ENCODE assay signal across 19 mouse cellular contexts in the genomic region with DNA sequence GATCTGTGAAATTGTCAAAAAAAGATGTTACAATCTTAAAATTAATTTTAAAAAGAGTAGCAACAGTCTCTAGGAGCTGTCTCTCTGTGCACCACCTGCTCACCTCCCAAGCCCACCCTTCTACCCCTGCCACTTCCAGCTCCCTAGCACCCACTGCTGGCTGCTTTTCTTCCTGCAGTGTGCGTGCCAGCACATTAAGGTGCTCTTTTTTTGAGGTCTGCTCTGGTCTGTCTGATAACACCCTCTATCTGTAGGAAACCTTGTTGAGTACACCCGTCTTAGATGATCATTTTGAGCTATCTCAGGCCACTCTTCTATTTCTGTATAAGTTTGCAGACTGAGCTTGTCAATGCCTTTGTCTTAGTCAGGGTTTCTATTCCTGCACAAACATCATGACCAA. TPM values are rescaled to one million over a fixed set of nuclear protein-coding genes. Genes with fewer than 3 reads are reported as not detected.
DNase-seq lines count a peak whose midpoint lies in the region; ATAC-seq and TF ChIP-seq lines count a peak whose summit lies in the region.
"Had no signal": no experiment of that assay in that cellular context is flagged by ENCODE, and none has a peak within 500 bp of the region (broad histone marks: within the 10 kb centered on the region; RNA-seq: fewer than 3 reads in every experiment).

No protein-coding gene starts in this region.

- peaks cover 11% of the 10 kb centered on the region for H3K36me3 ChIP-seq in stomach, postnatal 0 days (ENCODE audit: control insufficient read depth, insufficient read depth, low read length)

- 0 out of 2 replicates have a peak, but pooled peaks have one; percentile 25 for ATAC-seq in granulocyte monocyte progenitor cell, adult 5-6 weeks (replicated peaks; ENCODE audit: poor library complexity, severe bottlenecking)
- no peak for ATAC-seq in stomach, postnatal 0 days (ENCODE audit: low FRiP score, low TSS enrichment)
- ATAC-seq: Patski had no signal

- peak; percentile 38 for TF ChIP-seq CTCF in stomach, postnatal 0 days (IDR thresholded peaks at IDR 0.05; ENCODE audit: low read depth)

- no peak overlapping the region for H3K4me3 ChIP-seq in stomach, postnatal 0 days (ENCODE audit: low read depth, low read length)
- H3K4me3 ChIP-seq: erythroblast, embryonic 14.5 days; limb, embryonic 13.5 days; megakaryocyte, embryonic 14.5 days had no signal

- DNase-seq in embryo, embryonic 10.5 days (ENCODE audit: low spot score): peak; percentile 6
- no peak for DNase-seq in embryo, embryonic 10 days (ENCODE audit: low spot score)
- DNase-seq in retina, embryonic 14.5 days (ENCODE audit: low spot score): peak; percentile 12
- DNase-seq in retina, postnatal 1 day: no peak
- no peak for DNase-seq in stomach, postnatal 0 days (ENCODE audit: low spot score)
- no peak for DNase-seq in right cerebral cortex, postnatal 25 days
- DNase-seq in kidney, postnatal 14 days: no peak
- DNase-seq: cerebellum, postnatal 36 days; gastrocnemius, postnatal 10 days; layer of hippocampus, adult 9-11 months had no signal

- no peak overlapping the region for H3K9ac ChIP-seq in stomach, postnatal 0 days (ENCODE audit: low read length)
- H3K9ac ChIP-seq: limb, embryonic 13.5 days had no signal

- no peak overlapping the region for H3K27ac ChIP-seq in stomach, postnatal 0 days (replicated peaks)
- H3K27ac ChIP-seq: limb, embryonic 13.5 days had no signal

- WGBS in stomach, postnatal 0 days: 88% methylated on average over 2 of the region's 2 CpGs

- TF ChIP-seq EP300 in stomach, postnatal 0 days (optimal IDR thresholded peaks at IDR 0.05): no peak

- H3K4me2 ChIP-seq in stomach, postnatal 0 days (replicated peaks; ENCODE audit: low read depth): no peak overlapping the region
- H3K4me2 ChIP-seq: limb, embryonic 13.5 days had no signal

- H3K9me3 ChIP-seq in stomach, postnatal 0 days (ENCODE audit: control insufficient read depth, low read length): no peaks in the 10 kb centered on the region
- H3K9me3 ChIP-seq: limb, embryonic 13.5 days; megakaryocyte, embryonic 14.5 days had no signal

- no peaks in the 10 kb centered on the region for H3K27me3 ChIP-seq in stomach, postnatal 0 days (ENCODE audit: control insufficient read depth, insufficient read depth, low read length)
- H3K27me3 ChIP-seq: limb, embryonic 13.5 days; megakaryocyte, embryonic 14.5 days; Patski had no signal

- no peaks in the 10 kb centered on the region for H3K4me1 ChIP-seq in stomach, postnatal 0 days (replicated peaks; ENCODE audit: control insufficient read depth, insufficient read depth)
- H3K4me1 ChIP-seq: limb, embryonic 13.5 days had no signal

RNA-seq across cellular contexts. Expression of a gene that starts 9.2 kb away (rescaled TPM):
- total RNA-seq in granulocyte monocyte progenitor cell, adult 5-6 weeks (2014; fragmentation: Nextera tagmentation): 7.2 and 12.3 TPM in 2 replicates
- total RNA-seq in granulocyte monocyte progenitor cell, adult 5-6 weeks (2017): 17.3 and 20.3 TPM in 2 replicates
- polyA plus RNA-seq in stomach, postnatal 0 days (2015; fragmentation: Nextera tagmentation; extraction: Ambion mirVana): 6.5 and 7.3 TPM in 2 replicates

RNA-seq across cellular contexts. Expression of a gene that starts 25.2 kb away (rescaled TPM):
- not detected in 2 replicates for total RNA-seq in granulocyte monocyte progenitor cell, adult 5-6 weeks (2014; fragmentation: Nextera tagmentation)
- not detected in 2 replicates for total RNA-seq in granulocyte monocyte progenitor cell, adult 5-6 weeks (2017)
- not detected in 2 replicates for polyA plus RNA-seq in stomach, postnatal 0 days (2015; fragmentation: Nextera tagmentation; extraction: Ambion mirVana)
- total RNA-seq: adrenal gland, postnatal 4 days; gastrocnemius, postnatal 10 days had no signal
- polyA plus RNA-seq: erythroblast, embryonic 14.5 days; heart, embryonic 16.5 days; intestine, embryonic 14.5 days; limb, embryonic 13.5 days; neural tube, embryonic 11.5 days; Patski had no signal

RNA-seq across cellular contexts. Expression of a gene that starts 32.9 kb away (rescaled TPM):
- not detected in 2 replicates for total RNA-seq in granulocyte monocyte progenitor cell, adult 5-6 weeks (2014; fragmentation: Nextera tagmentation)
- not detected in 2 replicates for total RNA-seq in granulocyte monocyte progenitor cell, adult 5-6 weeks (2017)
- polyA plus RNA-seq in stomach, postnatal 0 days (2015; fragmentation: Nextera tagmentation; extraction: Ambion mirVana): not detected in 2 replicates
- total RNA-seq: gastrocnemius, postnatal 10 days had no signal
- polyA plus RNA-seq: erythroblast, embryonic 14.5 days; heart, embryonic 16.5 days; limb, embryonic 13.5 days; Patski had no signal

Comparison
In these comparisons a context has a peak if more than half of its experiments do, and no peak if none do; other contexts are left out.
1. DNase-seq: peak in embryo, embryonic 10.5 days (single experiment) and retina, embryonic 14.5 days (single experiment); none in embryo, embryonic 10 days (single experiment), retina, postnatal 1 day (single experiment), stomach, postnatal 0 days (single experiment), right cerebral cortex, postnatal 25 days (single experiment) and kidney, postnatal 14 days (single experiment).